ENCODE assay signal across 8 mouse cellular contexts in genomic region chrX:50549713-50550112, GRCm38 (mm10).
A peak's percentile ranks its signal among the peaks of the same experiment; 100 is the strongest.
DNase-seq lines count a peak whose midpoint lies in the region; ATAC-seq lines count a peak whose summit lies in the region.

No protein-coding gene starts in this region.

- peak overlapping the region; percentile 45 for H3K4me2 ChIP-seq in embryonic facial prominence, embryonic 14.5 days (ENCODE audit: low read depth, low read length)
- peak overlapping the region; percentile 37 for H3K4me2 ChIP-seq in hindbrain, embryonic 13.5 days
- peak overlapping the region; percentile 51 for H3K4me2 ChIP-seq in liver, embryonic 12.5 days

- no peak overlapping the region for H3K27ac ChIP-seq in embryonic facial prominence, embryonic 14.5 days (replicated peaks; ENCODE audit: low read depth, low read length)
- no peak overlapping the region for H3K27ac ChIP-seq in hindbrain, embryonic 13.5 days
- no peak overlapping the region for H3K27ac ChIP-seq in liver, embryonic 12.5 days

- no peaks in the 10 kb centered on the region for H3K9me3 ChIP-seq in embryonic facial prominence, embryonic 14.5 days (ENCODE audit: control insufficient read depth, low read length)
- no peaks in the 10 kb centered on the region for H3K9me3 ChIP-seq in hindbrain, embryonic 13.5 days
- no peaks in the 10 kb centered on the region for H3K9me3 ChIP-seq in liver, embryonic 12.5 days (replicated peaks)

- intact Hi-C loops in gastrocnemius, postnatal 14 days (cut with DNase I; ENCODE audit: low total_unique reads) = no loop called here

- ATAC-seq in embryonic facial prominence, embryonic 14.5 days (ENCODE audit: low read depth) = peak; percentile 53; the same call in 1 of the 2 replicates
- 0 out of 2 replicates have a peak, but pooled peaks have one; percentile 49 for ATAC-seq in hindbrain, embryonic 13.5 days (ENCODE audit: low FRiP score)
- no peak for ATAC-seq in liver, embryonic 12.5 days

- WGBS in embryonic facial prominence, embryonic 14.5 days = 56% methylated on average over 3 of the region's 3 CpGs
- 50% methylated on average over 3 of the region's 3 CpGs for WGBS in hindbrain, embryonic 13.5 days
- 44% methylated on average over 3 of the region's 3 CpGs for WGBS in liver, embryonic 12.5 days (ENCODE audit: insufficient replicate concordance)

- peak; percentile 61 for DNase-seq in gastrocnemius, postnatal 14 days
- DNase-seq in gastrocnemius, postnatal 10 days = no peak
- peak; percentile 70 for DNase-seq in ES-CJ7 (ENCODE audit: low read depth, low spot score)
- DNase-seq in embryonic facial prominence, embryonic 14.5 days (ENCODE audit: low spot score) = peak; percentile 77
- peak; percentile 84 for DNase-seq in ovary, postnatal 14 days (ENCODE audit: low spot score)
- DNase-seq in testis, postnatal 14 days (ENCODE audit: low spot score) = no peak

- peak overlapping the region; percentile 35 for H3K4me3 ChIP-seq in embryonic facial prominence, embryonic 14.5 days (ENCODE audit: low read depth, low read length)
- H3K4me3 ChIP-seq in hindbrain, embryonic 13.5 days = peak overlapping the region; percentile 37
- H3K4me3 ChIP-seq in liver, embryonic 12.5 days = peak overlapping the region; percentile 40

- H3K36me3 ChIP-seq in embryonic facial prominence, embryonic 14.5 days (ENCODE audit: control insufficient read depth, insufficient read depth, low read length) = no peaks in the 10 kb centered on the region
- H3K36me3 ChIP-seq in hindbrain, embryonic 13.5 days = no peaks in the 10 kb centered on the region
- no peaks in the 10 kb centered on the region for H3K36me3 ChIP-seq in liver, embryonic 12.5 days

- no peaks in the 10 kb centered on the region for H3K4me1 ChIP-seq in embryonic facial prominence, embryonic 14.5 days (ENCODE audit: control insufficient read depth, insufficient read depth, low read length)
- H3K4me1 ChIP-seq in hindbrain, embryonic 13.5 days (replicated peaks) = no peaks in the 10 kb centered on the region
- H3K4me1 ChIP-seq in liver, embryonic 12.5 days = no peaks in the 10 kb centered on the region

- no peaks in the 10 kb centered on the region for H3K27me3 ChIP-seq in embryonic facial prominence, embryonic 14.5 days (replicated peaks; ENCODE audit: control insufficient read depth, insufficient read depth, low read length)
- H3K27me3 ChIP-seq in hindbrain, embryonic 13.5 days = no peaks in the 10 kb centered on the region
- H3K27me3 ChIP-seq in liver, embryonic 12.5 days (replicated peaks) = no peaks in the 10 kb centered on the region

- H3K9ac ChIP-seq in embryonic facial prominence, embryonic 14.5 days (ENCODE audit: low read depth, low read length) = peak overlapping the region; percentile 42
- no peak overlapping the region for H3K9ac ChIP-seq in hindbrain, embryonic 13.5 days
- no peak overlapping the region for H3K9ac ChIP-seq in liver, embryonic 12.5 days

Comparison
In these comparisons a context has a peak if more than half of its experiments do, and no peak if none do; other contexts are left out.
1. DNase-seq: peak in gastrocnemius, postnatal 14 days (single experiment), ES-CJ7 (single experiment), embryonic facial prominence, embryonic 14.5 days (single experiment) and ovary, postnatal 14 days (single experiment); none in gastrocnemius, postnatal 10 days (single experiment) and testis, postnatal 14 days (single experiment).
2. Peak in every context shown above with its lines, with median percentiles within 50 percentile points of each other: H3K4me2 ChIP-seq and H3K4me3 ChIP-seq.